Mouse (Mus musculus) lung, postnatal 0 days (tissue): ENCODE measurements around the gene Gm5617. TPM values are rescaled to one million over a fixed set of nuclear protein-coding genes. Genes with fewer than 3 reads are reported as not detected.
"Not testable (repeated sequence)": the region's sequence is repeated elsewhere in the genome, so short reads cannot be mapped to it uniquely, and the experiment has no call there.

Experiments used
- ATAC-seq: fragments of 200-750 bp; cut with Nextera tagmentation; 2 replicates; pipeline ENCODE4 v1.8.0; 2017; ENCODE audit warnings: moderate library complexity
- DNase-seq: peaks from one replicate; pipeline ENCODE4 v3.0.0-alpha.2; 2016; ENCODE audit warnings: low spot score
- H3K27ac ChIP-seq: fragments of 300-500 bp; sonication (generic); 2 replicates; pipeline ENCODE4 v1.5.1; 2014; ENCODE audit warnings: antibody characterized with exemption, mild to moderate bottlenecking, low read length, mixed read lengths
- H3K27me3 ChIP-seq: fragments of 300-500 bp; sonication (generic); replicated peaks from 2 replicates; pipeline ENCODE4 v1.6.1; 2014; ENCODE audit warnings: low read length, mixed read lengths; ENCODE audit not compliant: insufficient read depth
- H3K36me3 ChIP-seq: fragments of 300-500 bp; sonication (generic); 2 replicates; pipeline ENCODE4 v1.6.1; 2014; ENCODE audit warnings: low read length, mixed read lengths; ENCODE audit not compliant: insufficient read depth
- H3K4me1 ChIP-seq: fragments of 300-500 bp; sonication (generic); 2 replicates; pipeline ENCODE4 v1.6.1; 2014; ENCODE audit warnings: antibody characterized with exemption, low read depth, low read length, mixed read lengths; ENCODE audit not compliant: insufficient read depth
- H3K4me2 ChIP-seq: fragments of 300-500 bp; sonication (generic); replicated peaks from 2 replicates; pipeline ENCODE4 v1.6.1; 2014; ENCODE audit warnings: low read depth, mild to moderate bottlenecking, low read length, moderate library complexity, mixed read lengths
- H3K4me3 ChIP-seq: fragments of 300-500 bp; sonication (generic); 2 replicates; pipeline ENCODE4 v1.5.1; 2014; ENCODE audit warnings: low read depth, low read length
- H3K9ac ChIP-seq: fragments of 300-500 bp; sonication (generic); replicated peaks from 2 replicates; pipeline ENCODE4 v1.6.1; 2014; ENCODE audit warnings: low read depth, mild to moderate bottlenecking
- H3K9me3 ChIP-seq: fragments of 300-500 bp; sonication (generic); 2 replicates; pipeline ENCODE4 v1.6.1; 2016; ENCODE audit warnings: low read length, mixed read lengths
- CTCF ChIP-seq: IDR thresholded peaks from 2 replicates; pipeline ENCODE4 v1.5.1; 2016; ENCODE audit warnings: antibody characterized with exemption, mild to moderate bottlenecking
- EP300 ChIP-seq: IDR thresholded peaks from 2 replicates; pipeline ENCODE4 v1.6.1; 2016; ENCODE audit warnings: antibody characterized with exemption, mild to moderate bottlenecking, control low read depth
- whole genome bisulfite sequencing: fragments of 180-500 bp; shearing (Covaris S2); extraction: QIAGEN DNeasy Blood & Tissue Kit; methylation state at CpG from one replicate; pipeline ENCODE4 v1.1.7; 2014; 5-methylcytosine and 5-hydroxymethylcytosine counted together
- polyA plus RNA-seq: library from polyadenylated mRNA; unstranded; fragments of >200 nt; fragmentation: Nextera tagmentation; extraction: Ambion mirVana; gene quantifications from 2 replicates; pipeline ENCODE4 v1.2.1, GENCODE M21; 2015

Gene Gm5617
- polyA plus RNA-seq, 1 experiment from 2014 or later: 52.2 TPM

- no peaks in the 10 kb centered on the region for H3K4me1 ChIP-seq
- DNase-seq (peak; percentile 5), ATAC-seq (no peak)
- no peaks in the 10 kb centered on the region for H3K27me3 ChIP-seq
- 27% methylated on average over 1 of the region's 1 CpGs for WGBS
- no peak overlapping the region for H3K9ac ChIP-seq
- H3K36me3 ChIP-seq: no peaks in the 10 kb centered on the region
- H3K4me3 ChIP-seq: no peak overlapping the region
- no peaks in the 10 kb centered on the region for H3K9me3 ChIP-seq
- no peak overlapping the region for H3K27ac ChIP-seq
- TF ChIP-seq CTCF: no peak
- no peak for TF ChIP-seq EP300
- no peak overlapping the region for H3K4me2 ChIP-seq
These were observed 20.1 kb downstream of the Gm5617 start for GRCm38 (mm10) chr9:48515332-48515731.

- H3K9ac ChIP-seq: no peak overlapping the region
- H3K27me3 ChIP-seq: no peaks in the 10 kb centered on the region
- no peak overlapping the region for H3K4me2 ChIP-seq
- WGBS: 83% methylated on average over 11 of the region's 11 CpGs
- H3K36me3 ChIP-seq: no peaks in the 10 kb centered on the region
- no peaks in the 10 kb centered on the region for H3K4me1 ChIP-seq
- ATAC-seq: no peak
- H3K9me3 ChIP-seq: no peaks in the 10 kb centered on the region
- H3K4me3 ChIP-seq: no peak overlapping the region
- no peak overlapping the region for H3K27ac ChIP-seq
- no peak for DNase-seq
- TF ChIP-seq CTCF: no peak
- TF ChIP-seq EP300: no peak
These were observed 21.6 kb downstream of the Gm5617 start for GRCm38 (mm10) chr9:48516615-48517371.

- DNase-seq: no peak
- H3K4me2 ChIP-seq: no peak overlapping the region
- no peak overlapping the region for H3K9ac ChIP-seq
- 77% methylated on average over 19 of the region's 19 CpGs for WGBS
- TF ChIP-seq EP300: no peak
- TF ChIP-seq CTCF: no peak
- H3K9me3 ChIP-seq: no peaks in the 10 kb centered on the region
- no peak for ATAC-seq
- no peaks in the 10 kb centered on the region for H3K36me3 ChIP-seq
- H3K27me3 ChIP-seq: no peaks in the 10 kb centered on the region
- no peaks in the 10 kb centered on the region for H3K4me1 ChIP-seq
- no peak overlapping the region for H3K27ac ChIP-seq
- no peak overlapping the region for H3K4me3 ChIP-seq
These were observed 22.3 kb downstream of the Gm5617 start for GRCm38 (mm10) chr9:48517372-48518130.

GRCm38 (mm10) chr9:48520405-48520804, 25.2 kb downstream of the Gm5617 start:
- not testable (repeated sequence) for H3K9me3 ChIP-seq, ATAC-seq, H3K36me3 ChIP-seq, DNase-seq, H3K4me2 ChIP-seq, H3K27me3 ChIP-seq, H3K9ac ChIP-seq, H3K4me1 ChIP-seq, H3K4me3 ChIP-seq, H3K27ac ChIP-seq
- WGBS: no CpG with 5 or more reads among the region's 7 CpGs

GRCm38 (mm10) chr9:48525566-48525965, 30.3 kb downstream of the Gm5617 start:
- no peak overlapping the region for H3K27ac ChIP-seq
- TF ChIP-seq CTCF: no peak
- TF ChIP-seq EP300: no peak
- H3K4me3 ChIP-seq: no peak overlapping the region
- no peak for ATAC-seq
- no peaks in the 10 kb centered on the region for H3K4me1 ChIP-seq
- 6% methylated on average over 1 of the region's 1 CpGs for WGBS
- DNase-seq: peak; percentile 7
- no peaks in the 10 kb centered on the region; the same call in 1 of the 2 replicates for H3K27me3 ChIP-seq
- H3K36me3 ChIP-seq: no peaks in the 10 kb centered on the region
- no peak overlapping the region for H3K4me2 ChIP-seq
- no peaks in the 10 kb centered on the region for H3K9me3 ChIP-seq
- no peak overlapping the region for H3K9ac ChIP-seq

GRCm38 (mm10) chr9:48526520-48526919, 31.3 kb downstream of the Gm5617 start:
- no peak overlapping the region for H3K9ac ChIP-seq
- no peak for TF ChIP-seq EP300
- no peak for TF ChIP-seq CTCF
- H3K27ac ChIP-seq: no peak overlapping the region
- DNase-seq: no peak
- 87% methylated on average over 4 of the region's 4 CpGs for WGBS
- no peaks in the 10 kb centered on the region; the same call in 1 of the 2 replicates for H3K27me3 ChIP-seq
- H3K4me2 ChIP-seq: no peak overlapping the region
- no peaks in the 10 kb centered on the region for H3K36me3 ChIP-seq
- no peak overlapping the region for H3K4me3 ChIP-seq
- H3K4me1 ChIP-seq: no peaks in the 10 kb centered on the region
- H3K9me3 ChIP-seq: no peaks in the 10 kb centered on the region
- no peak for ATAC-seq
